Mouse (Mus musculus) megakaryocyte progenitor cell, adult 5-6 weeks (primary cell): ENCODE measurements around the gene Clstn3. TPM values are rescaled to one million over a fixed set of nuclear protein-coding genes. Genes with fewer than 3 reads are reported as not detected.

ENCODE experiments used
- ATAC-seq: replicated peaks from 2 replicates; pipeline ENCODE4 v1.8.0; 2016; ENCODE audit warnings: mild to moderate bottlenecking, moderate TSS enrichment, inconsistent platforms; ENCODE audit not compliant: poor library complexity
- total RNA-seq, 2 experiments: library from RNA; stranded (forward) in 1 of 2; stranded (reverse) in 1 of 2; fragments of 157-497, 149-512 nt in 1 of 2; fragments of 200-1000 nt in 1 of 2; gene quantifications; 2 replicates each; pipeline versions ENCODE4 v1.2.3 to v1.2.4; 2015 to 2017

Gene Clstn3
- total RNA-seq, 2 experiments from 2014 or later: 5.1 to 6.8 TPM

GRCm38 (mm10) chr6:124449668-124450383 lies 14.8 kb downstream of the Clstn3 start:
- no peak for ATAC-seq

- ATAC-seq: no peak
Observed at GRCm38 (mm10) chr6:124448959-124449667, 15.5 kb downstream of the Clstn3 start.

- peak; percentile 64 for ATAC-seq
Observed at GRCm38 (mm10) chr6:124448186-124448852, 16.3 kb downstream of the Clstn3 start.

- no peak for ATAC-seq
Observed at GRCm38 (mm10) chr6:124447356-124447755, 17.2 kb downstream of the Clstn3 start.

- no peak for ATAC-seq
Observed at GRCm38 (mm10) chr6:124446459-124446858, 18.1 kb downstream of the Clstn3 start.

- ATAC-seq: no peak
Observed at GRCm38 (mm10) chr6:124446024-124446423, 18.6 kb downstream of the Clstn3 start.

- no peak for ATAC-seq
Observed at GRCm38 (mm10) chr6:124443338-124443737, 21.3 kb downstream of the Clstn3 start.

- no peak for ATAC-seq
Observed at GRCm38 (mm10) chr6:124436245-124436644, 28.3 kb downstream of the Clstn3 start.

- no peak for ATAC-seq
Observed at GRCm38 (mm10) chr6:124435173-124435572, 29.4 kb downstream of the Clstn3 start.

- no peak for ATAC-seq
Observed at GRCm38 (mm10) chr6:124433688-124434324, 30.8 kb downstream of the Clstn3 start.

GRCm38 (mm10) chr6:124430784-124431495 lies 33.7 kb downstream of the Clstn3 start:
- ATAC-seq: no peak

- ATAC-seq: no peak
Observed at GRCm38 (mm10) chr6:124430379-124430778, 34.2 kb downstream of the Clstn3 start.

GRCm38 (mm10) chr6:124427791-124428576 lies 36.6 kb downstream of the Clstn3 start:
- no peak for ATAC-seq

GRCm38 (mm10) chr6:124427289-124427688 lies 37.3 kb downstream of the Clstn3 start:
- ATAC-seq: no peak

GRCm38 (mm10) chr6:124426604-124427003 lies 38.0 kb downstream of the Clstn3 start:
- no peak for ATAC-seq

GRCm38 (mm10) chr6:124425523-124425922 lies 39.1 kb downstream of the Clstn3 start:
- peak; percentile 23; the same call in 1 of the 2 replicates for ATAC-seq

GRCm38 (mm10) chr6:124425042-124425441 lies 39.6 kb downstream of the Clstn3 start:
- peak; percentile 29; the same call in 1 of the 2 replicates for ATAC-seq

- peak; percentile 78 for ATAC-seq
Observed at GRCm38 (mm10) chr6:124424068-124424498, 40.5 kb downstream of the Clstn3 start.

- ATAC-seq: no peak
Observed at GRCm38 (mm10) chr6:124418686-124419085, 45.9 kb downstream of the Clstn3 start.
